Mouse (Mus musculus) cerebellum, postnatal 25 days (tissue): ENCODE data around the gene Msantd2.

Experiments
- DNase-seq, 2 experiments: peaks; one replicate each; pipeline ENCODE4 v3.0.0; 2021; ENCODE audit warnings: mixed read lengths in 2 of 2

Msantd2 gene

DNA sequence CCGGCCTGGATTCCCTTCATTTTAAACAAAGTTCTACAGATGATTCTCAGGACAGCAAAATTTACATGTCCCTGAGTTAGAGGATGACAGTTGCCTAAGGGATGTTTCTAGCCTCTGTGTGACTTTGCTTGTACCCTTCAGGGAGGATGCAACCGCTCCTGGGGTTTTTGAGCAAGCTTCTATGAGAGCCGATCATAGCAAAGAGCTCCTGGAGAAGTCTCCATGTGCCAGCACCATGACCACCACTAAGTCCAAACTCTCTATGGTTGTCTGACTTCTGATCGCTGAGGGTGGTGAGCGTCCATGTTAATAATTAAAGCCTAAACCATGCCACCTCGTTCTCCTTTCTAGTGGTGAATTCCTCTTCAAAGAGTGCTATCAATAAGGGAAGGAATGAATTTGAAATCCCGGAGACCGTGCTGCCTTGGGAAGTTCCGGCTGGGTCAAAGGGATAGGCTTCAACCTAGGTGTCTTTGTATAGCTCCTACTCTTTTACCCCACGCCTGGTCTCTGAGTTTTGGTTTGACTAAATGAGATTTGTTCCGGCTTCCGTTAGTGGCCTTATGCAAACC, 54.8 kb downstream of the Msantd2 start:
- no peak for DNase-seq

DNA sequence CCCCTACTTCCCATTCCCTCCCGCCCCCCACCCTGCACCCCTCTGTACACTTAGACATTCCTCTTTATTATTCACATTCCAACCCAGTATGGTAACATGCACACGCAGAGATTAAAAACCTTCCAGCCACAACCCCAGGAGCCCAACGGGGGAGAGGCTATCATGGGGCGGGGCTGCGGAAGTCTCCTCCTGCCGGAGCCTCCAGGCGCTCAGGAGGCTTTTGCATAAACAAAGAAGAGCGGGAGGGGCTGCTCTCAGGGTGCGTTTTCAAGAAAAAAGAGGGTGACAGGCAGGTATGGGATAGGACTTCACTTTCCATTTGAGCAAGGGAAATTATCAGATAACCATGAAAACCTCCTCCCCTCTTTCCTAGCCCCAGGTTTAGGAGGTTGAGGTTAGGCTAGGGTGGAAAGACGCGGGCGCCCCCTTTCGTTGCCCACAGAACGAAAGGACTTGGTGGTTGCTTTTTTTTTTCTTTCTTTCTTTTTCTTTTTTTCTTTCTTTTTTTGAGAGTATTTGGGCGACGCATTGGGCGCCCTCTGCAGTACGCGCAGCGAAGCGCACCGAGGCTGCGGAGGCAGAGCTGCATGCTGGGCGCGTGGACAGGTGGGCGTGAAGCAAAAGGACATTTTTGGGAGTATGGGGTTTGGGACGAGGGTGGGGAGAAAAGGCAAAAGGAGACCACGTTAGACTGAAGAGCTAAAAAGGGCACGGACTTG, 55.5 kb downstream of the Msantd2 start:
- peak; percentile 77 to 83 for DNase-seq

DNA sequence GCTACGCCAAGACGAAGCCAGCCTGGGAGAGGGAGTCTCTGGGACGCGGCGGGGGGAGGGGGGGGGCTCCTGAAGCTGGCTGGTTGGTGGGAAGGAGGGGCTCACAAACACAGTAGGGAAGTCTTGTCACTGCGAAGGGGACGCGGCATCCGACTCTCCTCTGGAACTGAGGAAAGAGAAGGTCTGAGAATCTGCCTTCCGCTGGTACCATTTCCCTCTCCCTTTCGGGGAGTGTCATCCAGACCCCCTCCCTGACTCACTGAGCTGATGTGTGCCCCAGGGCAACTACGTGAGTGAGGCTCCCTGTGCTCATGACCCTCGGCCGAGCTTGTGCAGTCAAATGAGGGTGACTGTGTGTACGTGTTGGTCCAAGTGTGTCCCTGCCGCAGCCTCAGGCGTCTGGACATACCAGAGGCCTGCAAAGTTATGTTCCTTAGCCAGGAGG, 56.1 kb downstream of the Msantd2 start:
- DNase-seq, result no peak

DNA sequence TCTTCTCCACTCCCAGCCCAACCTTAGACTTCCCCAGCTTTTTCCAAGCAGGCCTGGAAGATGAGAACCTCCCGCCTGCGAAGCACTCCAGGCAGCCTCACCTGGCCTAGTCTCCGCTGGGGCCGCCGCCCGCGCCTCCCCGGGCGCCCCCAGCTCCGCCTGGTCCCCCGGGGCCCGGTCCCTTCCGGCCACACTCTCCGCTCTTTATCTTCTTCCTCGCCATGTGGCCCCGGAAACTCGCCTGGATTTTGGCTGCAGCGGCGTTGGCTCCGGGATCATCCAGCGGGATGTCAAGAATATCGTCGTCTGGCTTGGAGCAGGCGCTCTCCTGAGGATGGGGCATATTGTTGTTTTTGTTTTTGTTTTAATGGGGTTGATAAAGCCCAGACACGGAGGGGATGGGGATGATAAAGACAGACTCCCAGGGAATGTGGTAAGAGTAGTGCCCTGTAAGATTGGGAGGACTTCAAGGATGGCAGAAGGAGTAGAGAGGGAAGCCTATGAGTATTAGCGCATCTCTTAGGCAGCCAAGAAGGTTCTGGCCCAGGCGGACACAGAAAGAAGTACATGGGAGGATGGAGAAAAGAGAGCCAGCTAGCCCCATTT, 56.8 kb downstream of the Msantd2 start:
- no peak for DNase-seq

DNA sequence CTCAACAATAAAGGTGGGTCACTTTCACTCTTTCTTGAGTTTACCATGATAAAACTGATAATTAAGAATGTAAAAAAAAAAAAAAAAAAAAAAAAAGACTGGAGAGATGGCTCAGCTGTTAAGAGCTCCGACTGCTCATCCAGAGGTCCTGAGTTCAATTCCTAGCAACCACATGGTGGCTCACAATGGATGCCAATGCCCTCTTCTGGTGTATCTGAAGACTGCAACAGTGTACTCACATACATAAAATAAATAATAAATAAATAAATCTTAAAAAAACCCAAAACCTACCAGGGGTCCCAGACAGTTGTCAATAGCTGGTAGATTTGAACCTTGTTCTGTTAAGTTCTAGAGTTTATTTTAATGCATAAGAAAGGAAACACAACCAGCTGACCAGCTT, 57.8 kb downstream of the Msantd2 start:
- DNase-seq, result no peak

DNA sequence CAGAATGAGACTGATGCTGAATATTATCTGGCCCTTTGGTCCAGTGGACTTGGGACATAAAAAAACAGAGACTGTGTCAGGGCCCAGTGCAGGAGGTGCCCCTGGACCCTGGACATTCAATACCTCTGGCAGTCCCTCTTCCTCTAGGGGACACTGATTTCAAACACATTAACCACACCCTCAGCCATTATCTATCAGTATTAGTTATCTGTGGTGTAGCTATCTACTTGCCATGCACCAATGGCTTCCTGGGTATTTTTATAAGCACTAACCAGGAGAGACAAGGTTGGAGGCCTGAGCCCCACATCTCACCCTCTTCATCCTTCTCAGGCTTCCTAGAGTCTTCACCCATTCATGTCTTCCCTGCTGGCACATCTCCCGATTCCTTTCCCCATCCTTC, 61.3 kb downstream of the Msantd2 start:
- DNase-seq, result no peak

DNA sequence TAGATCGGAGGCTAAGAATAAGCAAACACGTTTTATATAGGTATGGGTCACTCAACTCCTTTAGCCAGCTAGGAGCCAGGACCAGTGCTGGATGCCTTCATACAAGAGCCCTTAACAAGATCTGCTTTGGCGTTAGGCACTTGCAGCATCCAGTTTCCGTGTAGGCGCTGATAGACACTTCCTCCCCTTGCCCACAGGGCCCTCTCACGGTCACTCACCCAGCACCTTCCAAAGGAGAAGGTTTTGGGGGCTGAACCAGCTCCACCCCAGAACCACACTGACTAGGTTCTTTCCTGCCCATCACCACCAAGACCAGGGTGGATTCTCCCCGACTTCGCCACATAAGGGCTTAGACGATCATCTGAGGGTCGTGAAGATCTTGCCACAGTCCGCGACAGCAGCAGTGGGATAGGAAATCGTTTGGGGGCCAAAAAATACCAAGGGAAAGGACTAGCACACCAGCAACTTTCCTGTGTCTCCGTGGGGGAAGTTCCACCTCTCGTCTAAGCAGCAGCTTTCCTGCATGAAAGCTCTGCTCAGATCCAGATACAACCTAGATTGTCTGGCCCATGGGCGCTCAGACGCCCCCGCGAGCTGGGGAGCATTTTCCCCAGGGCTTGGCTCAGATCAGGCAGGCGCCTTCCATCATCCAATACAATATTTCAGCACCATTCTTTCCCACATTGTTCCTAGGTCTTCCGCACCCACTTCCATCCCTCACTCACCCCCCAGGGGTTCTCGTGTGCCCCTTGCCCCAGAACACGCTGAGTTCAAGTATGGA, 62.8 kb downstream of the Msantd2 start:
- no peak for DNase-seq

DNA sequence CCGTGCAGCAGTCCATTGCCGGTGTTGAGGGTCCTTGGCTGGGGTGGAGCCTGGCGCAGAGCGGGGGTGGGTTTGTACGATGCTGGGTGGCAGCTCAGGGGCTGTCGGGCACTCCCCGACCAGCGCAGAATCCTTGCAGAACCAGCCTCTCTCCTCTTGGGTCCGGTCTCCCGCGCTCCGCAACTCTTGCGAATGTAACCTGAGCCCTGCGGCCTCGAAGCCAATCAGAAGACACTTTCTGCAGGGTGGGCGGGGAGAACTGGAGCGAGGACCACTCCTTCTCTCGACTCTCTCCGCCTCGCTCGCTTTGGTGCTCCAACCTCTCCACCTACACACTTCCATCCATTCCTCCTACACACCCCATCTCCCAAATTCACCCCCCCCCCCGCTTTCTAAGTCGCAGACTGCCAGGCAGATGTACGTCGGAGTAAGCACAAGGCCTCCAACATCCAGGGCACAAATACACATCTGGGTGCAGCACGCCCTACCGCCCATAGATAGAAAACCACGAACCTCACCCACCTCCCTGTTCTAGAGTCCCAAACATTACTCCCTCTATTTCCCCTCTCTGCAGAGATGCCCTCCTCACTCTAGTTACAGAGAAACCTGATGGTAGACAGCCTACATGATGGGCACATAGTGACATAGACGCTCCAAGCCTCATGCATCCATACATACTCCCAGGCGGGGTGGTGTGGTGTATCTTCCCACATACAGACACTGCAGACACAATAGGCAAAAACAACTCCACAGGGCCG, 63.6 kb downstream of the Msantd2 start, which contains the start of gene Nrgn:
Gene Nrgn (minus strand): TSS at position 369 of the 758 bp plus-strand sequence.
- DNase-seq, result peak; percentile 24 to 60

DNA sequence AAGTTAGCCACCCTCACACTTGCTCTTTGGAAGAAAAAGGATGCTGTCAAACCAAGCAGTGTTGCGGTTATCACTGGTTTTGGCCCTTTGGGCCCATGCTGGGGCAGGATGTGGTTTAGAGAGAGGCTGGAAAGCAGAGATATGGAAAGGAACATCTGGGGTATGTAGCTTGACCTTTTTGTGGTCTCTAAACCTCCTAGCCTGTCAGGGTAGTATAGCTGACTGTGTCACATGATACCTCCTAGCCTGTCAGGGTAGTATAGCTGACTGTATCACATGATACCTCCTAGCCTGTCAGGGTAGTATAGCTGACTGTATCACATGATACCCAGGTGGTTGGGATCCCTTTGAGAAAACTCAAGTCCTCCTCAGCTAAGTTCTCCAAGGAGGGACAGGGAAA, 65.2 kb downstream of the Msantd2 start:
- no peak for DNase-seq

DNA sequence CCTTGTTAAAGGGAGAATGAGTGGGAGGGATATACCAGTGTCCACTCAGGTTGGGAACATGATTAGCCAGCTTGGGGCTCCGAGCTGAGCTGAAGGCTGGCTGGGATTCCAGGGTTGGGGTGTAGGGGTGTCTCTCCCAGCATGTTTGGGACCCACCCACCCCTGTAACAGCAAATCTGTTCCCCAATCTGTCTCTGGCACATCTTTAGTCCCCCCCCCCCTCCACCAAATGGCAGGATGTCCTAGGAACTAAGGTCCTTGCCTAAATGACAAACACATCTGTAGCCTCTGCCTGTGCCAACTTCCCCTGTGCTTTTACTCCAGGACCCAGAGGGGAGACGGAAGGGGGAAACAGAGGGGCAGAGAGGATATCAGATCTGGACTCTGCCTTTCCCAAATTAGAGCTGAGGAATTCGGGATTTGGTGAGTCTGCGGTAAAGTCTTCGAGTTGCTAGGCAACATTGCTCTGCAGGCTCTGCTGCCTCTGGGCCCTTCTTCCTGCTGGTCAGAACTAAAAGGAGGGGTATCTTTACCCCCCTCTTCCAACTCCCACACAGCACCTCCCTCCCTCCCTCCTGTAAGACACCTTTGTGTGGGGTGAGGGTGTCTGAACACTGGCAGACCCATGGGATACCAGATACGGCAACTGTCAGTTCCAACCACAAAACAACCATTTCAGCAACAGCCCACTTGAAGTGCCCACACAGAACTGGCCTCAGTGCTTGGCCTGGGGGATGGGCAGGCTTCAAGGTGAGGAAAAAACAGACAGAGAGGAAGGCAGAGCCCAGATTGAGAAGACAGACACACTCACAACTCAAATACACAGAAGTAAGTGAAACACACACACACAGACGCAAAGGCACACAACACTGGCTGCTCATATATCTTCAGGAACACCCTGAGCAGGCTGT, 66.0 kb downstream of the Msantd2 start, which contains the start of gene Siae:
Gene Siae (plus strand): TSS at position 861 of the 911 bp plus-strand sequence.
- DNase-seq, result no peak

DNA sequence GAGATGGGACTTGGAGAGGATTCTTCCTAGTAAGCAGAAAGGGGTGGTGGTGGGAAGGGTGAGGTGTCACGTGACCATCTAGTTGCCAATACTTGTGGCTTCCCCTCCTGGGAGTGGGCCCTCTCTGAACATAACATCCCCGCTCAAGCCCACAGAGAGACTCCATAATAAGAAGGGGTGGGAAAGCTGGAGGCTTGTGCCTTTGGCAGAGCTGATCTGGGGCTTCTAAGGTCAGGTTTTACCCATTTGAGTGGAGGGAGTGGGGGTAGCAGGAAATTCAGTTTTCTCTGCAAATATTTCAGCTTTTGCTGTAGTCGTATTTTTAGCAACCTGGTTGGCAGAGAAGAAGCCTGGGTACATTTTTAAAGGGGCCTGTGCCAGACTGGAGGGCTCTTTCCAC, 67.2 kb downstream of the Msantd2 start:
- no peak for DNase-seq

DNA sequence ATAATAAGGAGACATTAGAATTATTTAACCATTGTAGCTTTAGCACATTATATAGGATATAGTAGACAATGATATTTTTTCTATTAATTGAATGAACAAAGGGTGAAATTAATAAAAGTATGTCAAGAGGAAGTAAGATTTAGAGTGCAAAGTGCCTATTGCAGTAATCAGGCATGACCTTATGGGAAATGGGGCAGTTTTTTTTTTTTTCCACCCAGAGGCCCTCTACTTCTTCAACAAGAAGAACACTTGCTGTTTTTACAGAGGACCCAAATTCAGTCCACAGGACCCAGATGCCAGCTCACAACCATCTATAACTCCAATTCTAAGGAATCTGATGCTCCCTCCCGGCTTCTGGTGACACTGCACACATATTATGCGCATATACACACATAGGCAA, 71.5 kb downstream of the Msantd2 start:
- DNase-seq, result no peak

DNA sequence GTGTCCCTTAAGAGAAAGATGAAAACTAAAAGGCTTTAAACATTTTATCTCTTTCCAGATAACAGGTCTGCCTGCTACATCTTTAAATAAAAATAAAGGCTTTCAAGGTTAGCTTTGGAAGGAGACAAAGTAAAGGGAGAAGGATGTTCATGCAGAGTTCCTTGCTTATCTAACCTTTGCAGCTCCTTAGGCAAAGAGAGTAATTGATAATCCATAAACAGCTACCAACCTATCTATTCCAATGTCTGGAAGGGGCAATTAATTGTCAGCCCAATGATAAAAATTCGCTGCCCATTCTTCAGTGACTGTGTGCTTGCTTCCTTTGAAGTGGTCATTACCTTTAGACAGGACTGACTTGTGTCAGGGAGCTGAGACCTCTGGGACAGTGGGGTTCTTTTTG, 74.7 kb downstream of the Msantd2 start:
- no peak for DNase-seq

DNA sequence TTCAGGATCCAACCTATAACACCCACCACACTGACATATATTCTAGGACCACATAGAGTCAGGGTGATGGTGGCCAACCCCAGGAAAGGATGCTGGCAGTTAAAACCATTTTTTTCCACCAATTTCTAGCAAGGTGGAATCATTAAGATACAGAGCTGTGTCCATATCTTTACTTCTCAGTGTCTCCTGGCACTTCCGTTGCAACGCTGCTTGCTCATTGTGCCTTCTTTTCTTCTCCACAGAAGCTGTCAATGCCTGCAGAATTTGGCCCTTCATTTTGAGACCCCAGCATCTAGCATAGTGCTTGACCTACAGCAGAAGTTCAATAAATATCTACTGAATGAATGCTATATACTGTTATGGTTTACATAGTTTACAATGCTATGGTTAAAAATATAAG, 77.9 kb downstream of the Msantd2 start:
- DNase-seq, result no peak

DNA sequence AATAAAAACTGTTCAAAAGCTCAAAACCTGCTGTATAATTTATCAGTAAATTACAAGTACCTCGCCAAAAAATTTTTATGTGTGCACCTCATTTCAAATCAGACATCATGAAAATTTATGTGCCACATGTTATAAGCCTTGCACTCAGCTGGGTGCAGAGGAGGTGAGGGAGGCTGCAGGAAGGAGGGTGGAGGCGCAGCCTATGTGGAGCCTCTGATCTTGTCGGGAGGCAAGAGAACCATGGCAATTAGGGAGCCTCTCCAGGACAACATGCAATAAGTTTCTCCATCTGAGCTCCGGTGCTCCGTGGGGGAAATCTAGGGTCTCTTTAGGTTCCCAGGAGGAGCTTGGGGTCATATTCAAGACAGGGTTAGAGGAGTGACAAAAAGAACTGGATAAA, 78.3 kb downstream of the Msantd2 start:
- DNase-seq, result no peak

DNA sequence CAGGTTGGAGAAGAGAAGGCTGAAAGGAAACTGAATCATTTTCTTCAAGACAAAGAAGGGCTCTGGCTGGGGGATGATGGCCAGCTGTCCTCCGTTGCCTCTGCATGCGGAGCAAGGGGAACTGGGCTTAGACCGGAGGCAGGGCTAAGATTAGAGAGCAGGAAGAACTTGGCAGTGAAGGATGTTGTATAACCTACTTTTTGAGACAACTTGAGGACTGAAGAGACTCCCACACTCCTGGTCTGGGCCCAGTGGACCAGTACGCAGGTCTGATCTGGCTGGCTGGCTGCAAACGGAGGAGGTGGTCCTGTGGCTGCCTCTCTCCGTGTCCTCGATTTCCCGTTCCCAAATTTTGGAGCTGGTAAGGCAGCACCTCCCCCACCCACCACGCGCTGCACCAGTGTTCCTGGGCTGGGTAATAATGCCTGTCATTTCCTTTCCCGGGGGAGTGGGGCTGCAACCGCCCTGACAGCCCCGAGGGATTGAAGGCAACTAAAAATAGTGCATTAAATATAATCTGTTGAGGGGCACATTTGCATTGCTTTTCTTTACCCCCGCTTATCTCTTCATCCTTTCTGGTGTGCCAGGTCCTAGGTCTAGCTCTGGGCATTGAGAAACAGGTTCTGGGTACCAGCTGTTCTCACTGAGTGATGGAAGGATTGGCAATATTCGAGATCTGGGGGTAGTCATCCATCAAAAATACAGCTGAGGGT, 78.9 kb downstream of the Msantd2 start:
- DNase-seq, result no peak

DNA sequence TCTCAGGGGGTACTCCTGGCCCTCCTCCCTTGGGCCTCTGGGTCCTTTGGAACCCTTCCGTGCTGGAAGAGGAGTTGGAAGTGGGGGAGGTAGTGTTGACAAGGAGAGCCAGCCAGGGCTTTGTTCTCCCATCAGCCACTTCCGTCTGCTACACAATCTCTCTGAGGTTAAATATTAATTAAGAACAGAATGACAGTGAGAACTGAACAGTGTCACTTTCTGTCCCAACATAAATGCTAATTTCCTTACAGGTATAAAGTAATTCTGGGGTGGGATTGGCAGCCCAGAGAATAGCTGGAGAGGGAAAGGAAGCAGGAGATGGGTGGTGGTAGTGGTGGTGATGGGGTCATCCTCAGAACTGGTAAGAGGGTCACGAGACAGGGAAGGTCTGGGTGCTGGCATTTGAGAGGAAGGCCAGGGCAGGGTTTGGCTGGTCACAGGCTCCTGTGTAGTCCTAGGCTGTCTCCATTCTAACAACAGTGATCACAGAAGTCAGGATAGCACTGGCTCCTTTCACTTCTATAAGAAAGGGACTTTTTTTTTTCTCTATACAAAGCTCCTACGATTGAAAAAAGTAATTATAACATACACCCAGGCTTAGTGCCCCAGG, 79.6 kb downstream of the Msantd2 start:
- DNase-seq, result no peak

DNA sequence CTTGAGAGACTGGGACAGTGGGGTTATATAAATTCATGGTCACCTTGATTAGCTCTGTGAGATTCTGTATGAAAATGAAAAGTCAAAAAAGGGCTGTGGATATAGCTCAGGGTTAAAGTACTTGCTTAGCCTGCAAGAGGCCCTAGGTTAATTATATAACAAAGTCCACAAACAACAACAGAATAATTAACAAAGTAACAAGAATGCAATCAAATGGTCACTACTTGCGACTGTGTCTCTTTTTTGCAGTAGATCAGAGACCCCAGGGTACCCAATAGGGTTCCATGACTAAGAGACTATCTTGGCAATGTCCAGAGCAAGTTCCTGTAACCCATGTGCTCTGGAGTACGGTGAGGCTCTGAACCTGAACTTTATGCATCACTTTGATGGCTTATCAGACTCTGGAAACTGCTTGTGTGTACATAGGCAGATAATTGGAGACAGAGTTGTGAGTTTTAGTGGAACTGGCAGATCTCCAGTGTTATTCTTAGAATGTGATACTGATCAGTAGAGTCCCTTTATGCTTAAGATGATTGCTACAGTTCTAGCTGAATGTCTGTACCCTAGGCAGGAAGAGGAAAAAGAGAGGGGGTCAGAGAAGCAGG, 80.2 kb downstream of the Msantd2 start:
- no peak for DNase-seq

DNA sequence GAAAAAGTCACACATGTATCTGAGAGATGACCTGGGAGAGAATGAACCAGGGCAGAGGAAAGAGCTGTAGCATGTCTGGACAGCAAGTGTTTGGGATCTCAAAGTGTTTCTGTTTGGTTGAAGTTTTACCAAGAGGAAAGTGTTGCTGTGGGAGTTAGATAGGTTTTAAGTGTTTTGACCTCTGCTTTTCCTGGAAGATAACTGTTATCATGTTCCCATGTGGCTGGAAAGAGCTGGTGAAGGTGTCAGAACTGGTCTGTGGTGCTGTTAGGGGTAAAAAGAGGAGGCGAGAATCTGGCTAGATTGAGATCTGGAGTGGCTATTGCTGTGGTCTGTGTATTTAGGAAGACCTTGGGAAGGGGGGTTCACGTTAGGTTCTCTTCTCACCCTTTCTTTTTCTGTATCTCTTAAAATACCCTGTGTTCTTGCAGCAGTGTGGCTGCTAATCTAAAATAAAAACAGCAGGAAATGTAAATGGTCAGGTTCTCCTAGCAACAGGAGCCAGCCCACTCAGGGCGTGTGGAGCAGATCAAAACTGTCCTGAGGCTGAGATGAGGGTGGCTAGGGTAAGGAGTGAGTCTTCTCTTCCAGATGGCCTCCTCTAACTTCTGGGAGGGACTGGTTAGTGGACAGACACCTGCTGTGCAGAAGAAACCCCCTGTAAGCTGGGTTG, 83.2 kb downstream of the Msantd2 start:
- DNase-seq, result no peak
